Mouse (Mus musculus): ENCODE results near the gene Rasl11b. TPM values are rescaled to one million over a fixed set of nuclear protein-coding genes. Genes with fewer than 3 reads are reported as not detected.

Rasl11b gene
- total RNA-seq, 2 experiments from 2014 or later = 1.0 to 2.0 TPM

DNA sequence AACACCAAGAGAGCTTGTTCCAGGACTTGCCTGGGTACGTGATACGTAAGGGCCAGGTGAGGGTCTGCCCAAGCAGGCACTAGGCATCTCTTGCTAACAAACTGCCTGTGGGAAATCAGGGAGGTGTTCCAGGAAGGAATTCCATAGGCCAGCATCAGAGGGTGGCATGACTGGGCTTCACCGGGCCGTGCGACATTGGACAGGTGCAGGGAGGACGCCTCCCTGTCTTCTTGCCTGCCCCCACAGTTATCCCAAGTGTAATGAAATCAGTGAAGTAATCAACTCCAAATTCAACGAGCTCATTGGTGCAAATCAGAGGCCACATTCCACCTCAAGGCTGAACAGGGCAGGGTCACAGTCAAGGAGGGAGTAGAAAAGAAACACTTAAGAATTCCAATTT is 11.6 kb downstream of the Rasl11b start:
- ATAC-seq (ENCODE audit: poor library complexity, severe bottlenecking) = no peak

DNA sequence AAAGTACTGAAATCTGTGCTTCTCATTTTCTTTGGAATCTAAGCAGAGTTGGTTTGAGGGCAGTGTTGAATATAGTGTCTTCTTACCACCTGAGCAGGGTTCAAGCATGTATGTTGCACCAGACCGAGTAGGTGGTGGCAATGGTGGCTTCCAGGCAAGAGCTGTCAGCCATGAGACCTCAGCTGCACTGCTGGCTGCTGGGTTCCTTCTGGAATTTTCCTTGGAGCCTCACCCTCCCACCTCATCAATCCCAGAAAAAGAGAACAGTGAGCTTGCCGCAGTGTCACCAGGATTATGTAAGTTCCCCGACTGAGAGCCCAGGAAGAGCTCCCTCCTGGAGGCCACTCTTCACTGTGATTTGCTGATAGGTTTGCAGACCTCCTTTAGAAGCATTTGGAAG is 12.1 kb downstream of the Rasl11b start:
- ATAC-seq (ENCODE audit: poor library complexity, severe bottlenecking) = no peak

DNA sequence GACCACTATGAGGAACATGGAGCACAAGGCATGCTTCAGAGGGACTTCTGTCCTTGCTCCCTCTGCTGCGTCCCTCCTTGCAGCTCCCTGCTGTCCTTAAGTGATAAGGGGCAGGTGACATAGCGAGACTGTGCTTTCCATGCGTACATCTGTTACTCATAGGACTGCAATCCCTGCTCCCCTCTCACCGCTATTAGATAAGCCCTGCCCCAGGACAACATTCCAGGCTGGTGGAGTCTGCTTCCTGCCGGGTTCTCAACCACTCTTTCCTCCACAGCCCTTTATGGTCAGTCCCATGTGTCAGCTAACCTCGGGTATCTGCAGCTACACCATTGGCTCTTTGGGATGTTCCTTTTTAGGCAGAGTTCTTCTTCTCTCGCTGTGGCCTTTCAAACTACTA is 13.4 kb downstream of the Rasl11b start:
- no peak for ATAC-seq (ENCODE audit: poor library complexity, severe bottlenecking)

DNA sequence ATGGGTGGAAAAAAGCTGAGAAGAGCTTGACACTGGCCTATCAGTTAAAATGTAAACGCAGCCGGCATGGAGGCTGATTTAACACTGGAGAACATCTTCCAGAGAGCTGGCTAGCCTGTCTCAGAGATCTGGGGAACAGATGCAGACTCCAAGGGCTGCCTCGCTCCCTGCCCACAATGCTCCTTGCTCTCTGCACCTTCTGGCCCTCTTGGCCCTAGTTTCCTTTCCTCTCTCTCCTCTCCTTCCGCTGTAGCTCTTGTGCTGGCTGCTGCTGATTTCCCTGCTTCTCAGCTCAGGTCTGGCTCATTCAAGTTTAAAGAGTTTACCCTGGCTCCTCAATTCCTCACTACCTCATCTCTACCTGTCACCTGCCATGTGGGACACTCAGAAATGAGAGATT is 14.6 kb downstream of the Rasl11b start:
- ATAC-seq (ENCODE audit: poor library complexity, severe bottlenecking) = no peak

DNA sequence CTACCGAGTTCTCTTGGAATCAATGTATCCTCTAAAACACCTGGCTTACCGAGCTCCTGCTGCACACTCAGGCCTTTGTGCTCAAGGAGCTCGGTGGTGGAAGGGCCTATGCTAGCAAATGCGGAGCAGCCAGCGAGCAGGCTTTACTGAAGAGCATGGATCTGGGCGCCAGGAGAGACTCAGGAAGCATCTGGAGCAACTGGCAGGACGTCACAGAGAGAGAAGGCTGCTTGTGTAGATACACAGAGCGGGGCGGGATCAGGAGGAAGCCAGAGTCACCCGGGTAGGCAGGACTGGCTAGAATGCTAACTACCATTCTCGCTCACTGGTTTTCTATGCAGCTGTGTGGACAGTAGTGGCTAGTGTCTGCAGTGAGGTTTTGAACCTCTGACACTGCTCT is 16.3 kb downstream of the Rasl11b start:
- ATAC-seq (ENCODE audit: poor library complexity, severe bottlenecking) = no peak

DNA sequence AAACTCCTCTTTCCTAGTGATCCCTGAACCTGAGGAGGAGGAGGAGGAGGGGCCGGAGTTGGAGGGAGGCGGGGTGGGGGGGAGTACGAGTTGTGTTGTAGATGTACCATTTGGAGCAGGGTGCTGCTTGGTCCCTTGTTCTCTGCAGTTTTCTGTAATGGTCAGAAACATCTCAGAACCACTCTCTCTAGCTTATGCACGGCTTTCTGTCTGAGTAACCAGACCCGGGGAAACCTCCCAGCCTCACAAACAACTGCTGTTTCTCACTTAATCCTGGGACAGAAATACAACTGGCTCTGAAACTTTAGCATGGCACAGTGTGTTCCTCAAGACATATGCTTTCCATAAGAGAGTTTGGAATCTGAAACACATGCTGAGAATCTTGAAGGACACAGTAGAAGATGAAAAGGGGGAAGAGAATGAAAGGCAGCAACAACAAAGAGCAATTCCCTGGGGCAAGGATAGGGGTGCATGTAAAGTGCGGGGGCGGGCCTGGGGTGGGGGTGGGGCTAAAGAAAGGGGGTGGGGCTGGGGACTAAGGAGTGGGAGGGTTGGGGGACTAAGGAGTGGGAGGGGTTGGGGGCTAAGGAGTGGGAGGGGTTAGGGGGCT is 19.5 kb downstream of the Rasl11b start:
- ATAC-seq (ENCODE audit: poor library complexity, severe bottlenecking) = no peak

DNA sequence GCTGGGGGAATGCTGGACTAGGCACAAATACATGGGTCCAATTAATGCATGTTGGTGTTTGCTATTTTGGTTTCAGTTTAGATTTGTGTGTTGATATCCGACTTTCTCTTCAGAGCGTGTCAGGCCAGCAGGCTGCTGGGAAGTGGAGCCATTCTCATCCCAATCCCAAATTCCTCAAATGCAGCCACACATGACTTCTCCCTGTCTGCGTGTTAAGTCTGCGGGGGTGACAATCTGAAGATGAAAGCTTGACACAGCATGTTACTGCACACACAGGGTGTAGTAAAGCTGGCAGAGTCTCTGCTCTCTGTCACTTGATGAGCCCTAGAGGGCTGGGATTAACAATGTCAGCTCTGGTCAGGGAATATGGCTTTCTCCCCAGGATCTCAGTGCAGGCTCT is 20.0 kb downstream of the Rasl11b start:
- no peak for ATAC-seq (ENCODE audit: poor library complexity, severe bottlenecking)

DNA sequence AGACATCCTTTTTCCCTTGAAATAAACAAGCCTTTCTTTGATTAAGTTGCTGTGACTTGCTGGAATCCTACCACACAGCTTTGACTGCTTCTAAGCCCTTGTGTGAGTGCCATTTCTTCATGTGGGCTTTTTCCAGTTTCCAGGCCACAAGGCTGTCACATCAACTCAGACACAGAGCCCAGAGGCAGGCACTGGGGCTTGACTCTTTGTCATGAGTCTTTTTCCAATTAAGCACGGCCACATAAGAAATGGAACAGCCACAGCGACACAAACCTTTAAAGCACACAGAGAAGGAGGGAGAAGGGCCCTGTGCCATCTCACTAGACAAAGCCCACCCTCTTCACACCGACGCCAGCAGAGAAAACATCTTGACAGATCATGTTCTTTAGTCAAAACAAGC is 23.4 kb downstream of the Rasl11b start:
- no peak for ATAC-seq (ENCODE audit: poor library complexity, severe bottlenecking)

DNA sequence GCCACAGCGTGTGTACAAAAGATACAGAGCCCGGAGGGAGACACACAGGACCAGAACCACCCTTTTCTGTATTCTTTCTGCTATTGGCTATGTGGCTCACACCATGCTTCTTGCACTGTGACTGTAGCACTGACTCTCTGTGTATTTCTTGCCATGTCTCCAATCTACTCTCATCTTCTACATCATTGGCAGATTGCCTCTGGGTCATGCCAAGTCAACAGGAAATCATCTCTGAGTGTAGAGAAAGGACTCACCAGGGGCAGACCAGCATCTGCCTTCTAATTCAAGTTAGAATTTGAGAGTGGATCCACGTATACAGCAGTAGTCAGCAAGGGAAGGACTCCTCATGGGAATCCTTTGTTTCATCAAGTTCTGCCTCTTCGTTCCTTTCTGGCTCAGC is 27.5 kb downstream of the Rasl11b start:
- ATAC-seq (ENCODE audit: poor library complexity, severe bottlenecking) = no peak

DNA sequence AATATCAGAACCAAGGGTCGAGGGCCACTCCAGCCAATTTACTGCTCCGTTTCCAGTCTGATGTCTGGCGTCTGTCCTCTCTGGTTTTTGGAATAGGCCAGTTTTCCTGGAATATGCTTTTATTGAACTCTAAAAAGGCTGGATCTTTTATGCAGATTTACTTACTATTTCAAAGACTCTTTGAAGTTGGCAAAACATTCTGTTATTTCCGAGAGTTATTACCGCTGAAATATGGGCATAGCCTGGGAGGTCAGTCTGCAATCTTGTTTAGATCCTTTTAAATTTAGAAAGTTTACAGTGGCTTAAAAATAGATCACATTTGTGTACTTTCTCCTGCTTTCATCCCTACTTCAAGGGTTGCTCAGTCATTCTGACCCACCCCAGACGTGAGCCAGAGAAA is 29.4 kb downstream of the Rasl11b start:
- ATAC-seq (ENCODE audit: poor library complexity, severe bottlenecking) = no peak

DNA sequence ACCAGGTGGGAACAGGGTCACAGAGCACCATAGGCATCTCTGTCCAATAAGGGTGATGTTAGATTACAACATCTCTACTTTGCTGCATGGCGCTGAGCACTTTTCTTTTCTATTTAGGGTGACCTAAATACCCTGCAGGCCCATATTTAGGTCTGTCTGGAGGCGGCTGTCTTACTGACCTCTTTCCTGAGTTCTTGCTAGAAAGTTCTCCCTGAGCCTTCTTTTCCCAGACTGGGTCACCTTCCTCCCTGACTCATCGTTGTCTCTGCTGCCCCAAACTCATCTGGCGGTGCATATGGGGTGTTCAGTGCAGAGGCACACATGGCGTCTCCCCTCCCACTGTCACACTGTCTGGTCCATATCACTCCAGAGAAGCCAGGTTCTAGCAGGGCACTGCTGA is 31.1 kb downstream of the Rasl11b start:
- no peak for ATAC-seq (ENCODE audit: poor library complexity, severe bottlenecking)

DNA sequence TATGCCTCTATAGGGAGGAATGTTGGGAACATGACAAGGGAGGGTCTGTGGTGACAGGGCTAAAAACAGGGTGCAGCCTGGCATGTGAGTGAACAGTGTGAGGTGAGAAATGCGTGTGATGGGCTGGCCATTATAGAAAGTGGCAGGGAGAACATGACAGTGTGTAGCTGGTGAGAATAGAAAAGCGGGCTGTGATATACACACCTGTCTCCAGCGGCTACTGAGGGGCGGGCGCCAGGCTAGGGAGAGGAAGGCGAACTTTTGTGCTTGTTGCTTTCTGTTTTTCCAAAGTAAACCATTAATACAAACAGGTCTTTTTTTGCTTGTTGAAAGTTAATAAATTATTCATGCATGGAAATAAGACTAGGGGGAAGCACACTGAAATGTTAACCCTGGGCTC is 32.3 kb downstream of the Rasl11b start:
- ATAC-seq (ENCODE audit: poor library complexity, severe bottlenecking) = no peak

DNA sequence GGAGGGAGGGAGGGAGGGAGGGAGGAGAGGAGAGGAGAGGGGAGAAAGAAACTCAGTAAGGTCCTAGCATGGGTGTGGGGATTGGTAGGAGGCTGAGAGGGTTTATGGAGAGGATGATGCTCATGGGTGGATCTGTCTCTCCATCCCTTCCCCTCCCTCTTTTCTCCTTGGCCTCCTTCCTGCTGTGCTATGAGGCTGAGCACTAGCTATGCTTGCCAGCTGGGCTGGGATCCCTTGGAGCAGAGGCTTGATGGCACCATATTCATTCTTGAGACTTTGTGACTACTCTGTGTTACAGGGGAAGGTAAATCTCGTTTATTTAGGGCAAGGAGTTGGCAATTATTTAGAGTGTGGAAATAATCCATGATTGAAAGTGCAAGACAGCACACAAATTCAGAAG is 33.9 kb downstream of the Rasl11b start:
- ATAC-seq (ENCODE audit: poor library complexity, severe bottlenecking) = no peak

DNA sequence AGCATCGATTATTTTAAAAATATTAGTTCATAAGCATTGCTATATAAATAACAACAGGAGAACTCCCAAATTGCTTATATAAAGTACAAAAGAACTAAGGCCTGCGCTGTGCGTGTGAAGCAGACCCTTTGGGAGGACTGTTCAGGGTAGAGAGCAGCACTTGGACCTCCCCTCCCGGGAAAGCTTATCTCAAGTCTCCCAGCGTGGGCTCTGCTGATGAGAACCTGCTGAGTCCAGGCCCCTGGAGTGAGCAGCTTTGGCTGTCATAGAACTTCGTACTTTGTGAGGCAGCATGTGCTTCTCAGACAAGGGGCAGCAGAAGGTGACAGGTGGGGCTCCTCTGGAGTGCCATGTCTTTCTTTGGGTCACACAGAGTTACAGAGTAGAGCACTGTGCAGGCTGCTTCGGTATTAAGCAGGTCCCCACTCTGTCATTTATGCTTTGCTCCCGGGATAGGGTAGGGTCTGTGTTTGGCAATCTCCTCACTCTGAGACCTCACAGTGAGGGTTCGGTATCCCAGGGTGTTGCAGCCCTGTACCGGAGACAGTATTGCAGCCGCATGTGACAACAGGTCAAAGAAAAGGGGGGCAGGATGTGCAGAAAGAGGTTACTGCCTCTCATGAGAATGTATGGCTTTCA is 34.8 kb downstream of the Rasl11b start:
- peak; percentile 40 for ATAC-seq (ENCODE audit: poor library complexity, severe bottlenecking)

DNA sequence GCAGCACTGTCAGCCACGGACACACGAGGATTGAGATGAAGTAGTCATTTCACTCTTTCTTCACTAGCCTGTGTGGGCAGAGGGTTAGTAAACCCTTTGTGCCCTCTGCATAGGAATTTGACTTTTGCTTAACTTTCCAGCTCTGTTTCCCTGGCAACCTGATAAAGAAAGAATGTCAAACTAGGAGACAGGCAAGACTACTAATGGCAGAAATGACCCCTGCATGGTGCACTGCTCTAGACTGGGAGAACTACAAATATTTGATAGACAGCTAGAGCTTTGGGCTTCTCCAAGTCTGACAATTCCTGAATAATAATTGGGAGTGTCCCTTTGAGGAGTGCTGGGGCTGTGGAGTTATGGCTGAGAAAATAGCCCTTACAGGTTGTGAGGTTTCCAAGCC is 35.4 kb downstream of the Rasl11b start:
- no peak for ATAC-seq (ENCODE audit: poor library complexity, severe bottlenecking)

DNA sequence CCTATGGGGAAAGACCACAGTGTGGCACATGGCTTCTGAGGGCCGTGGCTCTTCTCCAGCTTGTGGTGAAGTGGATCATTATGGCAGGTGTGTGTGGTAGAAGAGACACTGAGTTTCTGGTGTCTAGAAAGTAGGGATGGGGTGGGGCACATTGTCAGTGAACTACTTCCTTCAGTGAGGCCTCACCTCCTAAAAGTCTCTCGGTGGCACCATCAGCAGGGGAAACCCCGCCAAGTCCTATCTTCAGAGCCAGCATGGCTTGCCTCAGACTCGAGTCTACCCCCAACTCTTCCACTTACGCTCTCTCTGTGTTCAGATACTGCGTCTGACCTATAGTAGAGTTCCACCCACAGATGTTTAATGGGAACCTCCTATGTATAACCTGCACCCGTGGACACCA is 38.7 kb downstream of the Rasl11b start:
- ATAC-seq (ENCODE audit: poor library complexity, severe bottlenecking) = no peak

DNA sequence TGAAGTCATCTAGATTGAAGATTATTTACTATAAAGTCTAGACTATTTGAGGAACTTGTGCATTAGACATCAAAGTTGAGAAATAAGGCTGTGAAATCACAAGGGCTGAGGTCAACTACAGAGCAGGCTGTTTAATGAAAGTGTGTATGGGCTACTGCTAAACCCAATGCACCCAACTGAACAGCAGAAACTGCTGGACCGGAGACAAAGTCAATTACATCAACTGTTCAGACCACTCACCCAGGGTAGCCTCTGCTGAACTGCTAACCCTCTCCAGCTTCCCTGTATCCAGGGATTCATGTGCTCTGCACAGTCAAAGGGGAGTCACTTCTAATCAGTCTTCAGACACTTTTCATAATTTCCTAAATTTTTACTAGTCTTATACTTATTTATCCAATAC is 44.3 kb downstream of the Rasl11b start:
- peak; percentile 57 for ATAC-seq (ENCODE audit: poor library complexity, severe bottlenecking)

DNA sequence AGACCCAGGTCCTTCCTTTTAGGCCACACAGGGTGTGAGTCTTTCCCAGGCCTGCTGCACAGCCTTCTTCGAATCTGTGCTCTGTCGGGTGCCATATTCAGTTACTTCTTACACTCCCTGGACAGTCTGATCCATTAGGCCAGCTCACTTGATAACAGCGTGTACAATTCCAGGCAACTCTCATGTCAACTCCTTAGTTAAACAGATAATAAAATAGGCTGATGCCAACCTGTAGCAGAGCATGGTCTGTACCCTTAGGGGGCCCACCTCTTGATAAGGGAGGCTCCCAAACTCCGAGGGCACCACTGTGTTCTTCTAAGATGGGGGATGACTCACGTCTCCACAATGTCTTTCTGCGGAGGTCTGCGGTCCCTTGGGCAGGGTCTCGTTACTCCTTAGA is 45.2 kb downstream of the Rasl11b start:
- ATAC-seq (ENCODE audit: poor library complexity, severe bottlenecking) = no peak

DNA sequence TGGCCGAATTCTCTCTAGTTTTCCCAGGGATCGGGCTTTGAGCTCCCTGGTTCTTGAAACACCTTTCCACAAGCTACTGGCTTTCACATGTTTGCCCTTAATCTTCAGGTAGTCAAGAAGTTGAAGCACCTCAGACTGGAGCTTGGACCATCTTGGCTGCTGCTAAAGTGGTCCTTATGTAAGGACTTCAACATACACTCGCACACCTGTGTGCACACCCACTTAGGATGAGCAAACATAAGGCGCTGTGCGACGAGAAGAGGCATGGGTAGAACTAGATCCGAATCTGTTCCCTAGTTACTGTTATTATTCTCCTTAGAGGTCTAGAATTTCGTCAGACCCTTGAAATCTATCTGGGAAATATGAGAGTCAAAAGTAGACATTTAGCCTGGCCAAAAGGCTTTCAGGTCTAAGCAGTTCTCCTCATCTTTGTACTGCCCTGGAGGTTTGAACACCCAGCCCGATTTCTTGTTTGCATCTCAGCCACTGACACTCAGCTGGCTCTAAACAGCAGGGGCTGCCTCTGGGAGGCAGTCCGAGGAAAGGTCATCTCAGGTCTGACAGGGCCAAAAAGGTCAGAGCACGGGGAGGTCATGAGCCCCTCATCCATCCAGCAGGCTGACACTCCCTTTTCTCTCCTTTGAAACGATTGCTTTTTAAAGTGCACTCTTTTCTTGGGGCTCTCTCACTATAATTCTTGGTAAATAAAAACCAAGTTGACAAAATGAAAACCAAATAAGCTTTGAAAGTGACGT is 46.0 kb downstream of the Rasl11b start:
- no peak for ATAC-seq (ENCODE audit: poor library complexity, severe bottlenecking)

DNA sequence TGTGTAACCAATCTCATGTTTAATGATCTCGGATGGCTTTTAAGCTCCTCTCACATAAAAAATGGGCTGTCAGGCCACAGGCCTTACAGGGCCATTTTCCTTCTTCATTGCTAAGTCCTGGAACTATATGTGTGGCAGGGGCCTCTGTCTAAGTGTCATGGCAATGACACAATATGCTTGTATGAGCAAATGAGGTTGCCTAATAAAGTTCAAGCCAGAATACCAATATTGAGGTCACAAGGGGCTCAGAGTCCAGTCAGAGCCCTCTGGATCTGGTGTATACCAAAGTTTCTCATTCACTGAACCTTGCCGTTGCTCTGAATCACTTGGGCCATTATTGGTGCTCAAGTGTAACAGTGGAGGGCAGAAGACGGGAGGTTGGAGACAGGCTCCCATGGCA is 47.6 kb downstream of the Rasl11b start:
- ATAC-seq (ENCODE audit: poor library complexity, severe bottlenecking) = no peak

DNA sequence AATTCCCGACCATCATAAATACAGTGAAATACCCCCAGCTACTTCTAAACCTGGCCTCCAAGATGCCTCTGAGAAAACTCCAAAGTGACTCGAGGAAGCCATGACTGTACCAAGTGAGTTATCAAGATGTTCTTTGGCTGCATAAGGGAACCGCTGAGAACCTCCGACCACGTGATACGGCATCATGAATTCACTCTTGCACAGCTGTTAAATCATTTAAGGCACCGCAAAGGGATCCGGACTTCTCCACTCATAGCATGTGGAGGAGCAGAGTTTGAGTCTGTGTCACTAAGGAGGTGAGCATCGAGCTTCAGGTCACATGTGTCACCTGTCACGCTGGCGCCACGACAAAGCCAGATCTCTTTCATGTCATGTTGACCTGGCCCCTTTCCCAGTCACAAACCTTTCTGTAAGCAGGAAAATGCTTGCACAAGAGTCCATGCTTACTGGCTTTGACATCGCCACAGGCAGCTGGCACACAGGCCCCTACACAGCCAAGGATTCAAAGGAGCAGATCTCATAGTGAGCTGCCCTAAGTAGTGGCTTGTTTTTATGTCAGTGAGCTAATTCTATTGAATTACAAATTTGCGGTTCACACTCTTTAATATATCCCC is 49.4 kb downstream of the Rasl11b start:
- ATAC-seq (ENCODE audit: poor library complexity, severe bottlenecking) = no peak

DNA sequence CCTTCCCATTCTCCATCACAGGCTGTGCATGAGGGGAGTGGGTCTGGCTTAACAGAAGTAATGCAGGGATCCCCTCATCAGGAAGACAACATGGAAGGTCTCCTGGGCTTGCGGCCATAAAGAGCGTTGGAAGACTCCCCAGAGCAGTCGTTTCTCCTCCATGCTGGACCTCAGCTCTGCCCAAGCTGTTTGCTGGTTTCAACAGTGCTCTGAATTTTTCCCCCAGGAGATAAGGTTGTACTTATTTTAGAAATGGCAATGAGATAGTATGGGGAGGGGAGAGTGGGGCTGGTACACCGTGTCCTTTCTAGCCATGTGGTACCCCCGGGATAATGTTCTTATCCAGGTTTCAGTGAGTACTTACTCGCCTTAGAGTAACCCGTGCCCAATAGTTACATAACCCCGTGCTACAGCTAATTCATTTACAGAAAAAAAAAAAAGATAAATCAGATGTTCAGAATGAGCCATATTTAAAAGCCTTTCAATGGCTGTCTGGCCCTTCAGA is 50.6 kb downstream of the Rasl11b start:
- no peak for ATAC-seq (ENCODE audit: poor library complexity, severe bottlenecking)
